16 mouse cellular contexts compared by ENCODE assay signal in the genomic region with DNA sequence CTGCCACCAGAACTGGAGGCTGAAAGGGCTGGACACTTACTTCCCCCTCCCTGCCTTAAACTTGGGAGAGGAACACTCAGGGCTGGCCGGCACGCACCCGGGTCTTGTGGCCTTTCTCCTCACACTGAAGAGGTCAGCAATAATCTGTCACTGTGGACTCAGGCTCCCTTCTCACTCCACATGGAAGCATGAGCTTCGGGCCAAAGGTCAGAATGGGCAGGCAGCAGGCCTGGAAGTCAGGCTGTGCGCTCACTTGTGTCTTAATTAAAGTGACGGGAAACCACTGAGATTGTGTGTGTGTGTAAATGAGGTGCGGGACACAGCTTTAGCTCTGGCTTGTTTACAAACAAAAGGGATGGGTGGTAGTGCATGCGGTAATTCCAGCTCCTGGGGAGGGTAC. TPM values are rescaled to one million over a fixed set of nuclear protein-coding genes. Genes with fewer than 3 reads are reported as not detected.
DNase-seq lines count a peak whose midpoint lies in the region; ATAC-seq and TF ChIP-seq lines count a peak whose summit lies in the region.
"Had no signal": no experiment of that assay in that cellular context is flagged by ENCODE, and none has a peak within 500 bp of the region (broad histone marks: within the 10 kb centered on the region; RNA-seq: fewer than 3 reads in every experiment).

No protein-coding gene starts in this region.

- TF ChIP-seq CTCF in liver, adult 2 months (IDR thresholded peaks at IDR 0.05; ENCODE audit: low read depth, low read length): no peak

- H3K27me3 ChIP-seq in liver, adult 2 months (ENCODE audit: control insufficient read depth, insufficient read depth, low read length): 0 out of 2 replicates have a peak, but pooled peaks cover 2% of the 10 kb centered on the region
- no peaks in the 10 kb centered on the region for H3K27me3 ChIP-seq in liver, embryonic 11.5 days (replicated peaks; ENCODE audit: control insufficient read depth, insufficient read depth, low read length)
- H3K27me3 ChIP-seq: heart, embryonic 13.5 days; limb, embryonic 15.5 days; midbrain, embryonic 12.5 days had no signal

- no peak overlapping the region for H3K4me2 ChIP-seq in liver, embryonic 11.5 days
- H3K4me2 ChIP-seq: heart, embryonic 13.5 days; limb, embryonic 15.5 days; midbrain, embryonic 12.5 days had no signal

- peaks cover 11% of the 10 kb centered on the region for H3K36me3 ChIP-seq in liver, adult 2 months (ENCODE audit: control insufficient read depth, insufficient read depth, low read length)
- H3K36me3 ChIP-seq in liver, embryonic 11.5 days (ENCODE audit: control insufficient read depth, insufficient read depth, low read length): peaks cover 46% of the 10 kb centered on the region

- H3K4me1 ChIP-seq in liver, adult 2 months (ENCODE audit: control insufficient read depth, insufficient read depth, low read length): peaks cover 30% of the 10 kb centered on the region
- peaks cover 47% of the 10 kb centered on the region for H3K4me1 ChIP-seq in liver, embryonic 11.5 days (replicated peaks; ENCODE audit: control insufficient read depth, insufficient read depth, low read length)

- peak overlapping the region; percentile 52 for H3K9ac ChIP-seq in liver, adult 2 months (ENCODE audit: low read depth, low read length)
- no peak overlapping the region for H3K9ac ChIP-seq in liver, embryonic 11.5 days (ENCODE audit: low read depth, low read length)
- H3K9ac ChIP-seq: heart, embryonic 13.5 days; limb, embryonic 15.5 days; midbrain, embryonic 12.5 days had no signal

- no peak for ATAC-seq in liver, embryonic 11.5 days (replicated peaks; ENCODE audit: low FRiP score)

- H3K9me3 ChIP-seq in liver, embryonic 11.5 days (ENCODE audit: control insufficient read depth, low read length): no peaks in the 10 kb centered on the region
- H3K9me3 ChIP-seq: heart, embryonic 13.5 days; limb, embryonic 15.5 days; midbrain, embryonic 12.5 days had no signal

- no peak for TF ChIP-seq POLR2A in liver, adult 2 months (IDR thresholded peaks at IDR 0.05; ENCODE audit: extremely low read depth, insufficient read depth, low read length)

- H3K79me2 ChIP-seq in liver, adult 2 months (ENCODE audit: control insufficient read depth, insufficient read depth, low read length): peaks cover 4% of the 10 kb centered on the region; the same call in 1 of the 2 replicates

- 29% methylated on average over 8 of the region's 8 CpGs for WGBS in liver, adult 2 months
- WGBS in liver, embryonic 11.5 days: 73% methylated on average over 8 of the region's 8 CpGs

- H3K4me3 ChIP-seq in liver, adult 2 months (ENCODE audit: insufficient read depth, low read depth, low read length): no peak overlapping the region
- no peak overlapping the region for H3K4me3 ChIP-seq in liver, embryonic 11.5 days (ENCODE audit: low read depth, low read length)
- H3K4me3 ChIP-seq: heart, embryonic 13.5 days; limb, embryonic 15.5 days; midbrain, embryonic 12.5 days had no signal

- DNase-seq in embryo, embryonic 10 days (ENCODE audit: low spot score): peak; percentile 44
- no peak for DNase-seq in embryo, embryonic 11 days
- DNase-seq in liver, adult 2 months (ENCODE audit: extremely low read depth, low read depth, low spot score): peak; percentile 85
- no peak for DNase-seq in liver, embryonic 11.5 days (ENCODE audit: low spot score)
- DNase-seq in kidney, postnatal 10 days: peak; percentile 57
- DNase-seq in yolk sac, embryonic 10.5 days (ENCODE audit: low spot score): peak; percentile 77
- no peak for DNase-seq in right cerebral cortex, postnatal 14 days
- DNase-seq in thymus, adult 18-20 months: no peak
- DNase-seq: adrenal gland, postnatal 14 days; cerebellum, adult 2 months; gastrocnemius, postnatal 25 days; heart, postnatal 4 days; lung, postnatal 36 days had no signal

- peak overlapping the region; percentile 81 for H3K27ac ChIP-seq in liver, adult 2 months (replicated peaks; ENCODE audit: insufficient read depth, low read depth, low read length)
- no peak overlapping the region for H3K27ac ChIP-seq in liver, embryonic 11.5 days (ENCODE audit: low read depth, low read length)
- H3K27ac ChIP-seq: heart, embryonic 13.5 days; limb, embryonic 15.5 days; midbrain, embryonic 12.5 days had no signal

RNA-seq across cellular contexts. Expression of a gene that starts 4.4 kb away (rescaled TPM):
- total RNA-seq in liver, adult 2 months (2014; rRNA removed): 16.9 and 23.1 TPM in 2 replicates
- 132 and 135 TPM in 2 replicates for polyA plus RNA-seq in liver, adult 2 months (2012; rRNA removed)
- polyA plus RNA-seq in liver, embryonic 11.5 days (2014; fragmentation: Nextera tagmentation; extraction: Ambion mirVana): 153 and 161 TPM in 2 replicates

RNA-seq across cellular contexts. Expression of a gene that starts 4.8 kb away (rescaled TPM):
- total RNA-seq in liver, adult 2 months (2014; rRNA removed): 0.46 and 5.4 TPM in 2 replicates
- polyA plus RNA-seq in liver, adult 2 months (2012; rRNA removed): 0.59 and 0.93 TPM in 2 replicates
- polyA plus RNA-seq in liver, embryonic 11.5 days (2014; fragmentation: Nextera tagmentation; extraction: Ambion mirVana): 315 and 340 TPM in 2 replicates

RNA-seq across cellular contexts. Expression of a gene that starts 23.2 kb away (rescaled TPM):
- total RNA-seq in liver, adult 2 months (2014; rRNA removed): 37.0 and 40.3 TPM in 2 replicates
- 25.5 and 31.3 TPM in 2 replicates for polyA plus RNA-seq in liver, adult 2 months (2012; rRNA removed)
- polyA plus RNA-seq in liver, embryonic 11.5 days (2014; fragmentation: Nextera tagmentation; extraction: Ambion mirVana): 141 and 149 TPM in 2 replicates

RNA-seq across cellular contexts. Expression of a gene that starts 23.3 kb away (rescaled TPM):
- total RNA-seq in liver, adult 2 months (2014; rRNA removed): 3.0 and 5.2 TPM in 2 replicates
- polyA plus RNA-seq in liver, adult 2 months (2012; rRNA removed): 8.8 and 11.9 TPM in 2 replicates
- polyA plus RNA-seq in liver, embryonic 11.5 days (2014; fragmentation: Nextera tagmentation; extraction: Ambion mirVana): 7.5 and 10.4 TPM in 2 replicates

RNA-seq across cellular contexts. Expression of a gene that starts 25.0 kb away (rescaled TPM):
- not detected in 2 replicates for total RNA-seq in liver, adult 2 months (2014; rRNA removed)
- not detected in 2 replicates for polyA plus RNA-seq in liver, adult 2 months (2012; rRNA removed)
- 32.7 and 35.9 TPM in 2 replicates for polyA plus RNA-seq in liver, embryonic 11.5 days (2014; fragmentation: Nextera tagmentation; extraction: Ambion mirVana)
- total RNA-seq: gastrocnemius, postnatal 25 days had no signal

Comparison
In these comparisons a context has a peak if more than half of its experiments do, and no peak if none do; other contexts are left out.
1. DNase-seq: peak in embryo, embryonic 10 days (single experiment), liver, adult 2 months (single experiment), kidney, postnatal 10 days (single experiment) and yolk sac, embryonic 10.5 days (single experiment); none in embryo, embryonic 11 days (single experiment), liver, embryonic 11.5 days (single experiment), right cerebral cortex, postnatal 14 days (single experiment) and thymus, adult 18-20 months (0 of 2).
2. RNA of a gene that starts 4.8 kb away (polyA plus RNA-seq): 315 to 340 TPM in liver, embryonic 11.5 days; 0.59 to 0.93 TPM in liver, adult 2 months; every median in the first group is over 100 times any median in the second.